Mouse (Mus musculus) forebrain, embryonic 13.5 days (tissue): Measurements from ENCODE around the gene Map3k5. TPM values are rescaled to one million over a fixed set of nuclear protein-coding genes. Genes with fewer than 3 reads are reported as not detected.
A peak's percentile ranks its signal among the peaks of the same experiment; 100 is the strongest.

Experiments used
- ATAC-seq: fragments of 200-750 bp; cut with Nextera tagmentation; 2 replicates; pipeline ENCODE4 v1.8.0; 2017
- H3K27ac ChIP-seq: fragments of 300-500 bp; sonication (generic); 2 replicates; pipeline ENCODE4 v1.5.1; 2015; ENCODE audit warnings: inconsistent platforms, mild to moderate bottlenecking, moderate library complexity
- H3K27me3 ChIP-seq: fragments of 300-500 bp; sonication (generic); 2 replicates; pipeline ENCODE4 v1.6.1; 2015; ENCODE audit warnings: mild to moderate bottlenecking, inconsistent platforms
- H3K36me3 ChIP-seq: fragments of 300-500 bp; sonication (generic); 2 replicates; pipeline ENCODE4 v1.6.1; 2015; ENCODE audit warnings: mild to moderate bottlenecking, inconsistent platforms; ENCODE audit not compliant: poor library complexity, severe bottlenecking
- H3K4me1 ChIP-seq: fragments of 300-500 bp; sonication (generic); 2 replicates; pipeline ENCODE4 v1.6.1; 2015; ENCODE audit warnings: inconsistent platforms
- H3K4me2 ChIP-seq: fragments of 300-500 bp; sonication (generic); 2 replicates; pipeline ENCODE4 v1.6.1; 2015; ENCODE audit warnings: inconsistent platforms, mild to moderate bottlenecking, moderate library complexity
- H3K4me3 ChIP-seq: fragments of 300-500 bp; sonication (generic); 2 replicates; pipeline ENCODE4 v1.5.1; 2015; ENCODE audit warnings: mild to moderate bottlenecking, inconsistent platforms
- H3K9ac ChIP-seq: fragments of 300-500 bp; sonication (generic); 2 replicates; pipeline ENCODE4 v1.6.1; 2015; ENCODE audit warnings: mild to moderate bottlenecking, inconsistent platforms
- H3K9me3 ChIP-seq: fragments of 300-500 bp; sonication (generic); replicated peaks from 2 replicates; pipeline ENCODE4 v1.6.1; 2016; ENCODE audit warnings: inconsistent platforms
- WGBS: fragments of 180-500 bp; shearing (Covaris S2); methylation state at CpG from one replicate; pipeline ENCODE4 v1.1.7; 2015; 5-methylcytosine and 5-hydroxymethylcytosine counted together
- polyA plus RNA-seq: library from polyadenylated mRNA; unstranded; fragments of >200 nt; fragmentation: Nextera tagmentation; extraction: Ambion mirVana; gene quantifications from 2 replicates; pipeline ENCODE4 v1.2.1, GENCODE M21; 2015

Gene Map3k5
- polyA plus RNA-seq = 0.36 and 0.64 TPM in 2 replicates

- peak within 1 kb of the TSS; percentile 97 for H3K4me2 ChIP-seq
- H3K36me3 ChIP-seq = no peaks in the 10 kb centered on the region
- H3K4me1 ChIP-seq = peaks cover 14% of the 10 kb centered on the region
- peak within 1 kb of the TSS; percentile 44 for H3K27ac ChIP-seq
- peak; percentile 85 for ATAC-seq
- under 1% methylated on average over 59 of the region's 95 CpGs for WGBS
- no peaks in the 10 kb centered on the region for H3K9me3 ChIP-seq
- H3K9ac ChIP-seq = peak within 1 kb of the TSS; percentile 70
- H3K4me3 ChIP-seq = peak within 1 kb of the TSS; percentile 72
- peaks cover 20% of the 10 kb centered on the region for H3K27me3 ChIP-seq
Observed at GRCm38 (mm10) chr10:19934384-19935294, at the start of gene Map3k5. Map3k5 (plus strand) TSS chr10:19934472.

DNA sequence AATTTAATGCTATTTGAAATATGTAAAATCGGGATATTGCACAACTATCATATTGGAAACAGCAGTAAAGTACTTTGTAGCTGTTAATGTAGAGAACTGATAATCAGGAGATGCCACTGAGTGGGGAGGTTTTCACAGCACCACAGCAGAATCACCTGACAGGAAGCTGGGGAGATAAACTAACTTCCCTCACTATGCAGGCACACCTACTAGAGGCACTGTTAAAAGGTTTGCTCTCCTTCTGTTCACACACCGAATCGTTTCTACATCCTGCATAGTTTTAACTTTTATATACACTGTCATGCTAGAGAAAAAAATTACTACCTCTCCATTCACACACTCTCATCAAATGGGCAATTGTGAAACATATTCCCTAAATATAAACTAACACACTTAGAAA, 48.0 kb upstream of the Map3k5 start:
- no peaks in the 10 kb centered on the region for H3K36me3 ChIP-seq
- 93% methylated on average over 3 of the region's 3 CpGs for whole genome bisulfite sequencing

DNA sequence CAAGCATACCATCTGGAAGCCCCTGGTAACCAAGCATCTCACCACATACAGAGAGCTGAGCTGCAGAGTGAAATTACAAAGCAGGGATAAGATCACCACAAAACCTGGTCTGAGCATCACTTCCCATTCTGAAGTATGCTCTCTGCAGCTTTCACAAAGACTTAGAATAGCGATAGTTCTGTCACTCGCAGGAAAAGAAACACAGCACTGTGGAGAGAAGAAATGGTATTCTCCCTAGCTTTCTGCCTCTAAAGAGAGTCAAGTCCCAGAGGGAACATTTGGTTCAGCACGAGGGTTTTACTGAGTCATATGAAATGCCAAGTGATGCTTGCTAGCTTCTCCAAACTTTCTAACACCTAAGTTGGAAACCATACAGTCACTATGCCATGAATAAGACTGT, 44.4 kb upstream of the Map3k5 start:
- Histone ChIP-seq H3K4me3 (no peak overlapping the region), H3K9me3 (no peaks in the 10 kb centered on the region), H3K27ac (no peak overlapping the region), H3K4me1 (no peaks in the 10 kb centered on the region), H3K9ac (no peak overlapping the region), H3K27me3 (no peaks in the 10 kb centered on the region), H3K4me2 (no peak overlapping the region), H3K36me3 (0 out of 2 replicates have a peak, but pooled peaks cover 3% of the 10 kb centered on the region)
- WGBS = 79% methylated on average over 3 of the region's 3 CpGs
- ATAC-seq = no peak

More for the DNA sequence above, 48.0 kb upstream of the Map3k5 start:
- no peak for ATAC-seq
- Histone ChIP-seq H3K4me1 (no peaks in the 10 kb centered on the region), H3K9ac (no peak overlapping the region), H3K4me2 (no peak overlapping the region), H3K9me3 (no peaks in the 10 kb centered on the region), H3K4me3 (no peak overlapping the region), H3K27ac (no peak overlapping the region), H3K27me3 (no peaks in the 10 kb centered on the region)

- Histone ChIP-seq H3K9ac (no peak overlapping the region), H3K4me3 (no peak overlapping the region), H3K27me3 (no peaks in the 10 kb centered on the region), H3K4me1 (no peaks in the 10 kb centered on the region), H3K9me3 (no peaks in the 10 kb centered on the region), H3K27ac (no peak overlapping the region), H3K36me3 (0 out of 2 replicates have a peak, but pooled peaks cover 3% of the 10 kb centered on the region), H3K4me2 (no peak overlapping the region)
- no peak for ATAC-seq
- WGBS = 51% methylated on average over 3 of the region's 3 CpGs
Observed at GRCm38 (mm10) chr10:19891686-19892085, 42.6 kb upstream of the Map3k5 start.

GRCm38 (mm10) chr10:19893146-19893545, 41.1 kb upstream of the Map3k5 start:
- Histone ChIP-seq H3K4me3 (no peak overlapping the region), H3K36me3 (0 out of 2 replicates have a peak, but pooled peaks cover 3% of the 10 kb centered on the region), H3K27ac (no peak overlapping the region), H3K9me3 (no peaks in the 10 kb centered on the region), H3K9ac (no peak overlapping the region), H3K4me1 (no peaks in the 10 kb centered on the region), H3K27me3 (no peaks in the 10 kb centered on the region), H3K4me2 (no peak overlapping the region)
- 73% methylated on average over 6 of the region's 6 CpGs for WGBS
- no peak for ATAC-seq

DNA sequence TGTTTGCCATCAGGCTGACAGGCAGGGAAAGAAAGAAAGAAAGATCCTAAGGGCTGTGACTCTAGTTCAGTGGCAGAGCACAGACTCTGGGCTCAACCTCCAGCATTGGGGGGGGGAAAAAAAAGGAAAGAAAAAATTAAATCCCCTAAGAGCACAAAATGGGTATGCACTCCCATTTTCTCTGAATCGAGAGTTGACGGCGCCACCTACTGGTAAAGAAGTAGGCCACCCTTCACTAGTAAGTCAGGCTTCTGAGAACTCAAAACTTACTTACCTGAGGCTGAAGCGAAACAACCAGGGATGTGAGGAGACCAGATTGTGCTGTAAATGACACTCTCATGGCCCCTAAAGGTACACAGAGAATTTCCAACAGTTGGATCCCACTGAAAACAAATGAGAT, 40.3 kb upstream of the Map3k5 start:
- no peak overlapping the region for H3K9ac ChIP-seq
- H3K4me2 ChIP-seq = no peak overlapping the region
- peak; percentile 43; the same call in 1 of the 2 replicates for ATAC-seq
- H3K4me1 ChIP-seq = no peaks in the 10 kb centered on the region
- H3K4me3 ChIP-seq = no peak overlapping the region
- H3K27ac ChIP-seq = no peak overlapping the region
- H3K27me3 ChIP-seq = no peaks in the 10 kb centered on the region
- no peaks in the 10 kb centered on the region for H3K9me3 ChIP-seq
- WGBS = 15% methylated on average over 4 of the region's 4 CpGs
- H3K36me3 ChIP-seq = 0 out of 2 replicates have a peak, but pooled peaks cover 3% of the 10 kb centered on the region

DNA sequence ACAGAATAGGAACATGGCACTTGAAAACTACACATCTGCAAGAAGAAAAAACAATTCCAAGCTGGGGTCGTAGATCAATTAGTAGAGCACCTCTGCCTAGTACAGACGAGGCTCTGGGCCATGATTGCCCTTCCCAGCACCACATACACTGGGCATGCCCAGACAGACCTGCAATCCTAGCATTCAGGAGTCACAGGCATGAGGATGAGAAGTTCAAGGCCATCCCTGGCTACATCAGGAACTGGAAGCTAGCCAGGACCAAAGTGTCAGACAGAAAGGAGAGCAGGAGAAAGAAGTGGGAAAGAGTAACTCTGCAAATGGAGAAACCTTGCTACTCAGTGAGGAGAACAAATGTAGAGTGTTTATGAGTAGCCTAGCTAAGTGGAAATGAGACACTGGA, 34.1 kb upstream of the Map3k5 start:
- 83% methylated on average over 2 of the region's 2 CpGs for WGBS

GRCm38 (mm10) chr10:19901992-19902391, 32.3 kb upstream of the Map3k5 start:
- H3K9me3 ChIP-seq = no peaks in the 10 kb centered on the region
- WGBS = 76% methylated on average over 7 of the region's 7 CpGs
- H3K27ac ChIP-seq = no peak overlapping the region
- H3K4me2 ChIP-seq = no peak overlapping the region
- H3K4me1 ChIP-seq = no peaks in the 10 kb centered on the region
- no peak overlapping the region for H3K9ac ChIP-seq
- H3K4me3 ChIP-seq = no peak overlapping the region
- no peak for ATAC-seq
- H3K27me3 ChIP-seq = no peaks in the 10 kb centered on the region
- peaks cover 5% of the 10 kb centered on the region; the same call in 1 of the 2 replicates for H3K36me3 ChIP-seq

More for the DNA sequence above, 34.1 kb upstream of the Map3k5 start:
- Histone ChIP-seq H3K4me2 (no peak overlapping the region), H3K9ac (no peak overlapping the region), H3K4me1 (no peaks in the 10 kb centered on the region), H3K36me3 (peaks cover 5% of the 10 kb centered on the region; the same call in 1 of the 2 replicates), H3K27me3 (no peaks in the 10 kb centered on the region), H3K4me3 (no peak overlapping the region), H3K9me3 (no peaks in the 10 kb centered on the region), H3K27ac (no peak overlapping the region)
- ATAC-seq = no peak

DNA sequence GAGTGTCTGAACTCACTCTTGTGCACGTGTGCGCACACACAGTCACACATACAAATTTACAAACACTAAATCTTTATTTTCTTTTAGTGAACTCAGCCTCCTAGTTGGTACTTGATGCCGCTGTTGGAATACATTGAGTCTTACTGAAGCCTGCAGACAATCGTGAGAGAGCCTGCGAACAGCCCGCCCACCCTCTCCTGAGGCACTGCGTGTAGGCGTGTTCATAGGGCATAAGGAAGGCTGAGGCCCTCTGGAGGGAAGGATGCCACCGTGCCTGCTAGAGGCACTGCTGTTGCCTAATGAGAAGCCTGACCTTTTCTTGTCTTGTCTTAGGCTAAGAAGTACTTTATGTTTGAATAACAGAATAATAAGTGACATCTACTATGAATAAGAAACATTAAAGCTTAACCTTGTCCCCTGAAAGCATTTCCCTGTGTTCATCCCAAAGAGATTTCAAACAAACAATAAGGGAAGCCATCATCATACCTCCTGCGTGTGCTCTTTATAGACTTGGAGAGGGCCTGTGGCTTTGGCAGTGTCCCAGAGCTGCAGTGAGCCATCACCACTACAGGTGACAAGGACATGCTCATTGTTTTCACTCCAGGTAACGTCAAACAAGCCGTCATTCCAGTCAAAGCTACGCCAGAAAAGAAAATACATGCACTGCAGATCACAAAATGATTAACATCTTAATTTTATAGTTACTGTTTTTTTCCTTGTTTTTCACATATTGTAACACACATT, 30.0 kb upstream of the Map3k5 start:
- Histone ChIP-seq H3K9ac (no peak overlapping the region), H3K4me2 (no peak overlapping the region), H3K4me1 (no peaks in the 10 kb centered on the region), H3K4me3 (no peak overlapping the region), H3K36me3 (peaks cover 5% of the 10 kb centered on the region; the same call in 1 of the 2 replicates), H3K27me3 (0 out of 2 replicates have a peak, but pooled peaks cover 2% of the 10 kb centered on the region), H3K9me3 (no peaks in the 10 kb centered on the region), H3K27ac (no peak overlapping the region)
- ATAC-seq = no peak
- WGBS = 85% methylated on average over 13 of the region's 13 CpGs

- peak; percentile 99 for ATAC-seq
- Histone ChIP-seq H3K36me3 (no peaks in the 10 kb centered on the region), H3K4me2 (peak within 1 kb of the TSS; percentile 38), H3K4me1 (no peaks in the 10 kb centered on the region), H3K27ac (peak within 1 kb of the TSS; percentile 93), H3K27me3 (0 out of 2 replicates have a peak, but pooled peaks cover 8% of the 10 kb centered on the region), H3K9me3 (no peaks in the 10 kb centered on the region), H3K9ac (peak within 1 kb of the TSS; percentile 75), H3K4me3 (peak within 1 kb of the TSS; percentile 62)
- WGBS = under 1% methylated on average over 60 of the region's 60 CpGs
Observed at GRCm38 (mm10) chr10:19907246-19907804, 26.9 kb upstream of the Map3k5 start, which contains the start of gene Pex7. Pex7 (minus strand) TSS chr10:19907689.

DNA sequence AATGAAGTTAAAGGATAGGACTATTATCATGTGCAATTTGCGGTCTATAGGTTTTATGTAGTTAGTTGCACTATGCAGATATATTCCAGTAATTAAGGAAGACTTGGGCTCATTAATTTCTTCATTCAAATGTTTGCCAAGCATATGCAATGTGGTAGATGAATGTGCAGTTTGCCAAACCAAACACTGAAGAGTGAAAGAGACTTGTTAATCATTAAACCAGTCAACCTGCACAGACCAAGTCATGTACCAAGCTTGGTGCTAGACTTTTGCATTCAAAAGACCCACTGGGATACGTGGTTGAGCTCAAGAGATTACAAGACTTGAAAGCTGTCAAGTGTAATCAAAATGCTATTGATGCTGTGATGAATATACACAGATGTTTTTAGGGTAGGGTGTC, 26.2 kb upstream of the Map3k5 start:
- H3K27ac ChIP-seq = no peak overlapping the region
- 0 out of 2 replicates have a peak, but pooled peaks cover 8% of the 10 kb centered on the region for H3K27me3 ChIP-seq
- H3K9me3 ChIP-seq = no peaks in the 10 kb centered on the region
- H3K4me2 ChIP-seq = no peak overlapping the region
- WGBS = 67% methylated on average over 2 of the region's 2 CpGs
- no peak for ATAC-seq
- no peaks in the 10 kb centered on the region for H3K4me1 ChIP-seq
- H3K4me3 ChIP-seq = no peak overlapping the region
- H3K9ac ChIP-seq = no peak overlapping the region
- no peaks in the 10 kb centered on the region for H3K36me3 ChIP-seq
